Mouse (Mus musculus) frontal cortex, postnatal 36 days (tissue): ENCODE results near the gene Ntn5.

Experiments
- DNase-seq, 2 experiments: peaks; one replicate each; pipeline ENCODE4 v3.0.0; 2022; ENCODE audit warnings: low spot score in 2 of 2

Ntn5 gene

DNA sequence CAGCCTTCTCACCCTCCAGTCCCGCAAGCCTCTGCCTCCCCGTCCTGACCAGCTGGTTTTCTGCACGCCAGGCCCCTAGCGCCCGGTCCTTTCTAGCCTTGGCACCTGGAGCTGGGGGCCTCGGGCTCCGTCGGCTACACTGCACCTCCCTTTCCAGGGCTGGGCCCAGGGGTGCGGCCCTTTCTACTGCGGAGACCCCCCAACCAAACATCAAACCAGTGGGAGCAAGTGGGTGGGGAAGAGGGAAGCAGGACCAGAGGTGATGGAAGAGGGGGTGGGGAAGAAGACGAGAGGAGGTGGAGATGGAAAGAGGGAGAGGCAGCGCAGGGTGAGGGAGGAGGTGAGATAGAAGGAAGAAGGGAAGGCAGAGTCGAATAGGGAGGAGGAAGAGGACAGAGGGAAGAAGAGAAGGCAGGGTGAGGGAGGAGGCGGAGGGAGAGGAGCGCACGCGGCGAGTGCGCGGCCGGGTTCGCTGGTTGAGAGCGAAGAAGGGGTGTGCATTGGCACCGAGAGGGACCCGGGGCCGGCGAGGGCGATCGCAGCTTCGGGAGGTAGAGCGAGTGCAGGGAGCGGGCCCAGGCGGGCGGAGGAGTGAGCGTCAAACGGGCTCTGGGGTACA lies 15.8 kb downstream of the Ntn5 start, which contains the start of gene Car11:
TSS of gene Car11 (plus strand) at position 321 of the 619 bp plus-strand sequence.
- DNase-seq, result no peak

DNA sequence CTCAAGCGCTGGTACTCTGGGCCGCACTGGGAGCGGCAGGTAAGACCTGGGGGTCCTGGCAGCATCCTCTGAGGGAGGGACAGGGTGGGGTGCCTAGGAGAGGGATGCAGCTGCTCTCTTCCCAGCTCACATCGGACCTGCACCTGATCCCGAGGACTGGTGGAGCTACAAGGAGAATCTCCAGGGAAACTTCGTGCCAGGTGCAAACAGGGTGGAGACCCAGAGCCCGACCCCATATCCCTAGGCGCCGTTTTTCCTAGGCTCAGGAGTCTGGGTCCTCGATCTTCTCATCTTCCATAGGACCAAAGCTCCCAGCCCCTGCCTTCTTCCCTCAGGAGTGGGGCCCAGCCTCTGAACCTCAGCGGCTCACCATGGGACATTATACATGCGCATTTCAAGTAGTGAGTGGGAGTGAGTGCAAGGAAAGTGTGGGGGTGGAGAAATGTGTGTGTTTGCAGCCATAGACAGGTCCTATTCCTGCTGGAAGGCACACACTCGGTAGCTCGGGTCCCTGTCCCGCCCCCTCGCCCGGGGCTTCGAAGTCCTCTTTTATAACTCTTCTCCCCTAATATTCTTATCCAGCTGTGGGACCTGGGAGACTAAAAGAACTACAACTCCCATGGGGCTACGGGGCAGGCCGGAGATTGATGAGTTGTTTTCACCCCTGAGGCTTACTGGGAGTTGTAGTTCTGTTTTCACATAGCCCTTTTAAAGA lies 16.6 kb downstream of the Ntn5 start:
- DNase-seq, result peak; percentile 79 to 89

DNA sequence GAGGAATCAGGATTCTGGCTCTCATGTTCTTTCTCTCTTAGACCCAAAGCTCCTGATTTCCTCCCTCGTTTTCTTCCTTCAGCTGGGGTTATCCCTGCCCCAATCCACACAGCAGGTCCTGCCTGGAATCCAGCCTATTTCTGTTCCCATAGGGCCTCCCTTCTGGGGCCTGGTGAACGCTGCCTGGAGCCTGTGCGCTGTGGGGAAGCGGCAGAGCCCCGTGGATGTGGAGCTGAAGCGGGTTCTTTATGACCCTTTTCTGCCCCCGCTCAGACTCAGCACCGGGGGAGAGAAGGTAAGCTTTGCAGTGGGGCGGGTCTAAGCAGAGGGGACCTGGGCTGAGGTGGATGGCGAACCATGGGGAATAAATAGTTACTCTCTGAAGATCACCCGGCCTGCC lies 17.2 kb downstream of the Ntn5 start:
- no peak for DNase-seq

DNA sequence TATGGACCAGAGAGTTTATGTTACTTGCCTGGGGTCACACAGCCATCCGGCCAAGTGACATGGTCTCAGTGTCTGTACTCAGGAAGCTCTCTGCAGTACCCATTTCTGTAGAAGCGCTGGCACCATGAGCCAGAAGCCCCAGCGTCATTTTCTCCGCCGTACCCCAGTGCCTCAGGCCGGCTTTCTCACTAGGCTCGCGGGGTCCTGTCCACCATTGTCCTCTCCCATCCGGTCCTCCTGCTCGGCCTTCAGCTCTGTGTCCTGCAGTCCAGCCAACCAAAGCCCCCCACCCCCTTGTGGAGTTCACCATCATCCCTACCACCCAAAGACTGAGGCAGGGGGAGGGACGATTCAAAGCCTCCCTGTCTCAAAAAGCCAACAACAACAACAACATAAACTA lies 17.8 kb downstream of the Ntn5 start:
- no peak for DNase-seq

DNA sequence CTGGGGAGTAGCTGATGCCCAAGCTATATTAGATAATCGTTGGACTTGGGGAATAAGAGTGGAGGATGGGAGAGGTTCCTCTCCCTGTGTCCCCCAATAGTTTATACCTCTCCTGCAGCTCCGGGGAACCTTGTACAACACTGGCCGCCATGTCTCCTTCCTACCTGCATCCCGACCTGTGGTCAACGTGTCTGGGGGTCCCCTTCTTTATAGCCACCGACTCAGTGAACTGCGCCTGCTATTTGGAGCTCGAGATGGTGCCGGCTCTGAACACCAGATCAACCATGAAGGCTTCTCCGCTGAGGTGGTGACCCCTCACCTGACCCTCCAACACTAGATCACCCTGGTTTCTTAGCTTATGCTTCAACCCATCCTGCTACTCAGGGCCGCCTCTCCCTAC lies 18.5 kb downstream of the Ntn5 start:
- DNase-seq, result no peak

DNA sequence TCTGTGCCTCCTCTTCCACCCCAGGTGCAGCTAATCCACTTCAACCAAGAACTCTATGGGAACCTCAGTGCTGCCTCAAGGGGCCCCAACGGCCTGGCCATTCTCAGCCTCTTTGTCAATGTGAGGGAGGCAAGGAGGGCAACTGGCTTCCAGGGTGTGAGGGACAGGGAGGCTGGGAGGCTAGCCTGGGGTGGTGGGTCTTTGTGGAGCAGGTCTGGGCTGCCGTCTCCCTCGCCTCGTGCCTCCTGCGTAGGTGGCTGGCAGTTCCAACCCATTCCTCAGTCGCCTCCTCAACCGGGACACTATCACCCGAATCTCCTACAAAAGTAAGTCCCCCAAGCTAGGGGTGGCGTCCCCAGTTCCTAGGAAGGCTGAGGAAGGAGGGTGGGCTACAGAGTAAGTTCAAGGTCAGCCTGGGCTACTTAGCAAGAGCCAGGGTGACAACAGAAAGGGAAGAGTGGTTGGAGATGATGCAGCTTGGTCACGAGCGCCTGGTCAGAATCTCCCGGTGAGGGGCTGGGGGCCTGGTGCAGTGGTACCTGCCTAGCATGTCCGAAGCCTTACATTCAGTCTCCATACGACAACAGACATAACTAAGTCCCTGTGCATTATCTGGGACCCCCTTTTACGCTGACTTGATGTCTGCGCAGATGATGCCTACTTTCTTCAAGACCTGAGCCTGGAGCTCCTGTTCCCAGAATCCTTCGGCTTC lies 19.1 kb downstream of the Ntn5 start:
- no peak for DNase-seq

DNA sequence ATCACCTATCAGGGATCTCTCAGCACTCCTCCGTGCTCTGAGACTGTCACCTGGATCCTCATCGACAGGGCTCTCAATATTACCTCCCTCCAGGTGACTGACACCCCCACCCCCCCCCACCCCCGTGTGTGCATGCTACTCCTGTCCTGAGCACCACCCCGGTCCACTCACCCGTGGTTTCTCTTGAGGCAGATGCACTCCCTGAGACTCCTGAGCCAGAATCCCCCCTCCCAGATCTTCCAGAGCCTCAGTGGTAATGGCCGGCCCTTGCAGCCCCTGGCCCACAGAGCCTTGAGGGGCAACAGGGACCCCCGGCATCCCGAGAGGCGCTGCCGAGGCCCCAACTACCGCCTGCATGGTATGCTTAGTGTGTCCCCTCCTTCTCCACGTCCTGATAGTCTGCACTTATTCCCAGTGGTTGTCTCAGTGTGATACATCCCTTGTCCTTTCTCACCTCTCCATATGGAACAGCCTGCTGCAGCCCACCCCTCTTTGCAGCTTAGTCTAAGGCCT lies 19.8 kb downstream of the Ntn5 start:
- no peak for DNase-seq

DNA sequence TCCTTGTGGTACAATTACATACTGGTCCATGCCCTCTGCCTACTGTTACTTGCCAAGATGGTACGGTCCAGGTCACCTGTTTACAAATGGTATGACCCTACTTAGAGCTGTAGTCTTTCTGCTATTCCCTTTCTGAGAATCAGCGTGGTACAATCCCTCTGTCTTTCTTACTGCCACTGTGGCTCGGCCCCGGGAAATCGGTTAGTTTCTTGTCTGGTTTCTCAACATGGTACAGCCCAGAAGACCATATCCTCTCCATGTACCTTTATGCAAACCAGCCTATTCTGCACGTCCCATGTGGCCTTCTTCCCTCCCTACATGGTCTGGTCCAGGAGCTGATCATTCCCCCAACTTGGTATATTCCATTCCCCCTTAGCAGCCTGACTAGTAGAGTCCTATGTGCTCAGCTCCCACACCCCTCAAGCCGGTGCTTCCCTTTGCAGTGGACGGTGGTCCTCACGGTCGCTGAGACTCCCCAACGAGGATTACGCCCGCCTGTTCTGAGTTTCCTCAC lies 20.3 kb downstream of the Ntn5 start:
- DNase-seq, result peak; percentile 72 to 87

DNA sequence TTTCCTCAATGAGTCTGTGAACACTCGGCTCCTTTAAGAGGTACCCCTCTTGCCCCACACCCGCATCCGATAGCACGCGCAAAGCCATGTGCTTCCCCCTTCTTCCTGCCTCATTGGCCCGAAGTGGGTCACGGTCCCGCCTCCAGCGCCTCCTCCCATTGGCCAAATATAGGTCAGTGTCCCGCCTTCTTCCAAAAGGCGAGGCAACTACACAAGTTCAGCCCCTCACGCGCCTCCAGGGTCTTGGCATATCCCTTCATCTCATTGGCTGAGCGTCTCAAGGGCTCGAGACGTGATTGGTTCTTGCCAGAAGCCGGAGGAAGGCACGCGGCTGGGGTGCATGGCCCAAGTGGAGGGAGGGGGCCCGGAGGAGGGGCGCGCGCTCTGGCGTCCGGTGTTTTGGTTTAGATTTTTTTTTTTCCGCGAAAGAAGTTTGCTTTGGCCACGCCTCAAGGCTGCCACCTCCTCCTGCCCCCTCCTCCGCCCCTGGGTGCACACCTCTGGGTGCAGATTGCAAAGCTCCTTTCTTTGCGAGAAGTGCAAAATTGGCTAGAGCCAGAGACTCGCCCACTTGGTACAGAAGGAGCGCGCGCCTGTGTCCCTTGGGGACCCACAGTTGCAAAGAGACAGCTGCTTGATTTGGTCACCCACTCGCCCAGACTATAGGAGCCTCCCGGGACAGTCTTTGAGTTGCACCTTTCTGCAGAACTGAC lies 21.1 kb downstream of the Ntn5 start, which contains the start of gene Dbp:
TSS of gene Dbp (plus strand) at position 359 of the 713 bp plus-strand sequence.
- DNase-seq, result peak; percentile 99 to 100

DNA sequence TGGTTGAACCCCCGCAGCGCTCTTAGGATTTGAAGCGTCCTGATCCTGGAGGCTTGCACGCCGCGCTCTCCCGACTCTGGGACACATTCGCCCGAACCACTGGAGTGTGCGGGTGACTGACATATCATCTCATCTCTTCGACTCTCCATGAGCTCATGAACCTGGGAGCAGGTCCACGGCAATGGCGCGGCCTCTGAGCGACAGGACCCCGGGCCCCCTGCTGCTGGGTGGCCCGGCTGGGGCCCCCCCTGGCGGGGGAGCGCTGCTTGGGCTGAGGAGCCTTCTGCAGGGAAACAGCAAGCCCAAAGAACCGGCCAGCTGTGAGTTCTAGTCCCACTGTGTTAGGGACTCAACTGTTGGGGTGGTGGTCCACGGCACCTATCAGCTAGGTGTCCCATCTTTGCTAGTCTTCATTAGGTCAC lies 21.6 kb downstream of the Ntn5 start:
- no peak for DNase-seq

DNA sequence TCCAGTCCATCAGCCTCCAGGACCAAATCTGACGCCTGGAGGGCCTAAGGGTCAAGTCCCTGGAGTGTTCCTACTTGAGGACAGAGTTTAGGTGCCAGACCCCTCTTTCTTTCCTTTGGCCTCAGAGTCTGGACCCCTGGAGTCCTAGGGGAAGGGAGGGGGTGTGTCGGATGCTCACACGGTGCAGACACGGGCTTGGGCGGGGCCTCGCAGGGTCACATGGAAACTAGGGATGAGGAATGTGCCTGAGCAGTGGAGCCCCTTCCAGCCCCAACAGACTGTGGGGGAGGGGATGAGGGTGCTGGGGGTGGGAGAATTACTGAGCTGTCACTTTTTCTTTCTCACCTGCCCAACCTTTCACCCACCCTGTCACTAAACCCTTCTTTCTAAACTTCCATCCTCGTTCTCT lies 22.1 kb downstream of the Ntn5 start:
- peak; percentile 70 to 84 for DNase-seq

DNA sequence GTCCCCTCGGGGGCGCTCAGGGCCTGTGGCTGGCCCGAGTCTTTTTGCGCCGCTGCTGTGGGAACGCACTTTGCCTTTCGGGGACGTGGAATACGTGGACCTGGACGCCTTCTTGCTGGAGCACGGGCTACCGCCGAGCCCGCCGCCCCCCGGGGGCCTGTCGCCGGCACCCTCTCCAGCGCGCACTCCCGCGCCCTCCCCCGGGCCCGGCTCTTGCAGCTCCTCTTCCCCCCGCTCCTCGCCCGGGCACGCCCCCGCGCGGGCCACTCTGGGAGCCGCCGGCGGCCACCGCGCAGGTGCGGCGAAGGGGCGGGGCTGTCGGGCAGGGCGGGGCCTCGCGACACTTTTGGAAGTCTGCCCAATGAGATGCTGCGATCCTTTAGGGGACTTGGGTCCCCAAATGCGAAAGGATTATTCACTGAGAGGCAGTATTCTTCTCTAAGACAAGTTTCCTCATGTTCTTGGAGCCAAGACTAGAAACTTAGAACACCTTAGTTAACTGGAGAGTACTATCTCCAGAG lies 23.0 kb downstream of the Ntn5 start:
- DNase-seq, result peak; percentile 75 to 83

DNA sequence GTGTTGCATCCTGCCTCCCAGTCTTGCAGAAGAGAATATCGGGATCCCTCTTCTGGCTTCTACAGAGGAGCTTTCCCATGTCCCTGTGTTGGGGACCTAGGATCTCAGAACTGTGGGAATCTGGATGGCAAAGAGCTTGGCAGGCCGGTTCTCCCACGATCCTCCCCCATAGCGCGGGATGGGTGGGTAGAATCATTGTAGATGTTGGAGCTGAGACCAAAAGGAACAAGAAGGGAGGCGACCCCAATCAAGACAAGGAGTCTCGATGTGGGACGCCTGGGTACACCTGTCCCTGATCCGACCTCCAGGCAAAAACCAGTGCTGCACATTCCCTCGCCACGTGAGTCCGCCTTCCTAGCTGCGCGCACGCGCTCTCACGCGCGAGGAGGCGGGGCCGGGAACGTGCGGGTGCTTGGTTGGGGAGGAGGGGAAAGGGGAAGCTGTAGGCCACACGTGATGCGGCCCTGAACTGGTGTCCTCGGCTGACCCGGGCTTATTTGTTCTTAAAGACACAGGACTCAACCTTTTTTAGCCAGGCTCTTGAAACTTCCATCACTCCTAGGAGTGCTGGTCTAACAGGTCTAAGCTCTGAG lies 23.6 kb downstream of the Ntn5 start:
- peak; percentile 93 to 97 for DNase-seq

DNA sequence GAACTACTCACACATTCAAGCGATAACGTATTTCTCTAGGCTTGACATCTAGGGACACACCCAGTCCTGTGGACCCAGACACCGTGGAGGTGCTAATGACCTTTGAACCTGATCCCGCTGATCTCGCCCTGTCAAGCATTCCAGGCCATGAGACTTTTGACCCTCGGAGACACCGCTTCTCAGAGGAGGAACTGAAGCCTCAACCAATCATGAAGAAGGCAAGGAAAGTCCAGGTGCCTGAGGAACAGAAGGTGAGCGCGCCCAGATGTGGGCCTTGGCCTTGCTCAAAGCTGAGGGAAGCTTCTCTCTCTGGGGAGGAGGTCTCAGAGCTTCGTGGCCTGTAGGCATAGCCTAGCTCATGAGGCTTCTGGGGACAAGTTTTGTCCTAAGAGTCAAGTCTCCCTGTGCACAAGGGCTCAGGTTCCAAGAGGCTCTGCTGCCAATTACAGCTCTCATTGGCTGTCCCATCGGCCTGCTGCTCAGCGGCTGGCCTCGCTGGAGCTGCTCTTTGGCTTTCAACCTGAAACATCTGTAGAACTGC lies 24.5 kb downstream of the Ntn5 start:
- no peak for DNase-seq

DNA sequence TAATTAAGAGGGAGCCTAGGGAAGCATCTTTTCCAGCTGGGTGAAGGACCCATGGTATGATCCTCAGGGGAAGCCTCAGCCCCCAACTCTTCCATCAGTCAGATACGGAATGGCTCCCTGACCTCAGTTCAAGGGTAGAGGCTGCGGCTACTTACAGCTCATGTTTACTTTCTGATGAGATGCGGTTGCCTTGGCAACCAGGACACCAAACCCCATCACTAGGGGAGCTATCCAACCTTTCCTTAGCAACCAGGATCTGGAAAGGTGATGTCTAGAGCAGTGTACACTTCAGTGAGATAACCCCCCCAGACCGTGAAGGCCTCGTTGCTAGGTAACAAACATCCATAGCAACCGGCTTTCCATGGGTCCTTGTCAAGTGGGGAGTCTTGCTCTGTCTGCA lies 25.2 kb downstream of the Ntn5 start:
- DNase-seq, result no peak

DNA sequence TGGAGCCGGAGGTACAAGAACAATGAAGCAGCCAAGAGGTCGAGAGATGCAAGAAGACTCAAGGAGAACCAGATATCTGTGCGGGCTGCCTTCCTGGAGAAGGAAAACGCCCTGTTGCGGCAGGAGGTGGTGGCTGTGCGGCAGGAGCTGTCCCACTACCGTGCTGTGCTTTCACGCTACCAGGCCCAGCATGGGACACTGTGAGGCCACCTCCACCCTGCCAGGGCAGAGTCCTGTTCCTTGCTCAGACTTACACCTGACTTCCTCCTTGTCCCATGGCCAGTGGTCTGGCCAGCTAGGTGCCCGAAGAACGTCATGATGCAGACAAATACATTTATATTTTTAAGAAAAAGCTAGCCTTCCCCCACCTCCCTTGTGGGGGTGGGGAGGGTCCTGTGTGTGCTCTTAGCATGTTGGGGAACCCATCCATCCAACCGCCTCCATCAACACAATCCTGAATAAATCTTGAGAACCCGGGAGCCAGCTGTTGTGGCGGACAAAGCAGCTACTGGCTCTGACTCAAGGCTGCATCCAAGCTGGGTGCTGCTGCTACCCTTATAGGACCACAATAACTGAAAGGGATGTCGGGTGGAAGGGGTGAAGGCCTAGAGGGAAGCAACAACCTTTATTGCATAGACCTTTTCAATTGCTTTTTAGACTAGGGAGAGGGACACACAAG lies 26.0 kb downstream of the Ntn5 start:
- no peak for DNase-seq

DNA sequence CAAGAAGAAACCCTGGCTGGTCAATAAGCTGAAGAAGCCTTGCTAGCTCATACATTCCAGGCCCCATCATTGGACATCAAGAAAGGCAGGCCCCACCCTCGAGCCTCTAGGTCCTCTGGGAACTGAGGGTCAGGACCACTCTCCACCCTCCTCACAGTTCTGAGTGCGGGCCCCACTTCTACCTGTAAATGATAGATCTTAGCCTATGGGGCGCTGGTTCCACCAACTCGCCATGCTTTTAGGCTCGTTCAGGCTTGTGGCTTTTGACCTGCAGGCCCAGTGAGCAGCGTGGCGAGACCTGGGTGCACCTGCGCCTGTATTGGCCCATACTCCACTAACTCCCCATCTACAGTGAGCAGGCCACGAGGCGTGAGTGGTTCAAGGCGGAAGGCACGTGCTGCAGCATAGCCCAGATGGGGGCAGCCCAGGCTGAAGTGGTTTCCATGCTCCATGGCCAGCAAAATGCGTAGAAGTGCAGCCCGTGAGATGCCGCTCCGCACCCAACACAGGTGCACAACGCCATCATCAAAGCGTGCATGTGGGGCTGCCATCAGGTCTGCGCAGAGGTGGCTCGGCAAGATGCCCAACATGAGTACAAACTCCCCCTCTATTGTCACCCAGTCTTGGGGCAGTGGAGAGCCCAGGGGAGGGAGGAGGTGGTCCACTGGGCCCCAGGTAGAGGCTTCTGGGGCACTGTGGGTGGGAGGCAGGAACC lies 26.8 kb downstream of the Ntn5 start:
- DNase-seq, result no peak

DNA sequence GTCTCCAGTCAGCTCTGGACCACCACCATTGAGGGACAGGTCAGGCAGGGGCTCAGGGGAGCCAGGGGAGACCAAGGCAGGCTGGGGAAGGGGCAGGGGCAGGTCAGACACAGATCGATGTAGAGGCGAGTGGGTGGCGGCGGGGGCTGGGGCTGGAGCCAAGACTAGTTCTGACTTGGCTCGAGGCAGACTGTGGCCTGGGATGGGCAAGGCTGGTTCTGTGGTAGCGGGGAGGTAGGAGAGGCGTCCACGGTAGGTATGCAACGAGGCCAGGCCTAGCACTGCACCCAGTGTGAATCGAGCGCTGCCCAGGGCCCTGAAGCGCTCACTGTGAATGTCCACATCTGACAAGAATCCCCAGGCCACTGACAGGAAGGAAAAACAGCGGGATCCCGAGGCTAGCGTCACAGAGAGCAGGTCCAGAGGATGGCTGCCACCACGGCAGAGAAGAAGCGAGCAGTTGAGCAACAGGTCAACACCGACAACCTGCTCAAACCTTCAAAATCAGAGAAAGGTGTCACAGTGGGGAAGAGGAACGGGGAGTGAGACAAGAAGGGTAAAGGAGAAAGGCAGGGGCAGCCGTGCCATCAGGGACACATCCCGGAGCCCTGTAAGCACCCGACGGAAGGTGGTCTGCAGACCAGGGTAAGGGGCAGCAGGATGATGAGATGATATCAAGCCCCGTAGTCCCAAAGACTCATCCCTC lies 27.6 kb downstream of the Ntn5 start:
- DNase-seq, result no peak
